Mouse (Mus musculus): ENCODE data around the gene Il20rb.

- TF ChIP-seq CTCF (IDR thresholded peaks at IDR 0.05; ENCODE audit: low read depth) (no peak), EP300 (IDR thresholded peaks at IDR 0.05; ENCODE audit: low read depth) (no peak)
Observed at GRCm38 (mm10) chr9:100467653-100468052, 18.9 kb downstream of the Il20rb start.
